Mouse (Mus musculus) lung, embryonic 15.5 days (tissue): ENCODE measurements at regions not wholly inside any gene's neighbourhood (a gene's known extent, or its start where the extent isn't known, plus 50 kb on each side); places are given as distances from the start of the nearest gene placed in this dataset.

ENCODE experiments used
- ATAC-seq: fragments of 200-750 bp; cut with Nextera tagmentation; 2 replicates; pipeline ENCODE4 v1.8.0; 2017; ENCODE audit warnings: moderate number of reproducible peaks, borderline replicate concordance; ENCODE audit not compliant: low FRiP score, low TSS enrichment; ENCODE audit errors: extremely low read depth
- H3K27ac ChIP-seq: fragments of 300-500 bp; sonication (generic); 2 replicates; pipeline ENCODE4 v1.5.1; 2015; ENCODE audit warnings: moderate library complexity, mild to moderate bottlenecking, inconsistent platforms
- H3K27me3 ChIP-seq: fragments of 300-500 bp; sonication (generic); 2 replicates; pipeline ENCODE4 v1.6.1; 2015; ENCODE audit warnings: inconsistent platforms
- H3K36me3 ChIP-seq: fragments of 300-500 bp; sonication (generic); 2 replicates; pipeline ENCODE4 v1.6.1; 2015; ENCODE audit warnings: inconsistent platforms
- H3K4me1 ChIP-seq: fragments of 300-500 bp; sonication (generic); 2 replicates; pipeline ENCODE4 v1.6.1; 2015; ENCODE audit warnings: inconsistent platforms
- H3K4me2 ChIP-seq: fragments of 300-500 bp; sonication (generic); 2 replicates; pipeline ENCODE4 v1.6.1; 2015; ENCODE audit warnings: inconsistent platforms, mild to moderate bottlenecking, moderate library complexity
- H3K4me3 ChIP-seq: fragments of 300-500 bp; sonication (generic); 2 replicates; pipeline ENCODE4 v1.5.1; 2015; ENCODE audit warnings: mild to moderate bottlenecking, inconsistent platforms
- H3K9ac ChIP-seq: fragments of 300-500 bp; sonication (generic); 2 replicates; pipeline ENCODE4 v1.6.1; 2015; ENCODE audit warnings: inconsistent platforms
- H3K9me3 ChIP-seq: fragments of 300-500 bp; sonication (generic); 2 replicates; pipeline ENCODE4 v1.6.1; 2016; ENCODE audit warnings: inconsistent platforms
- WGBS: fragments of 180-500 bp; shearing (Covaris S2); methylation state at CpG from one replicate; pipeline ENCODE4 v1.1.7; 2015; 5-methylcytosine and 5-hydroxymethylcytosine counted together

DNA sequence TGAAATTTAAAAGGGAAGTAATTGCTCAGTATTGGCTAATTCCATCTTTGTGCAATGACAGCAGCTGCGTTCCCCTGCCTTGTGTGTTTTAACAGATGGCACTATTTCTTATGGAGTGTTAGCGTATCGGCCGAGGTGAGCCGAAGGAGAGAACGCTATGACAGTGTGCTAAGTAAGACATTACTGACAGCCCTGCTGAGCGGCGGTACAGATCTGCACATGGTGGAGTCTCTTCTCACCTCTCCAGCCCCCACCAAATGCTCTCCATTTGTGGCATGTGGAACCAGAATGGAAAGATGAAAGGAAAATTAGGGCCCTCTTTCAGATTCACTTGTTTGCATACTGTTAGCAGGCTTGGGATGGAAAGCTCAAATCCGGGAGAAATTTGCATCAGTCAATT lies 291.5 kb downstream of the Rnf144b start:
- H3K27ac ChIP-seq = no peak overlapping the region
- H3K9ac ChIP-seq = no peak overlapping the region
- no peaks in the 10 kb centered on the region for H3K36me3 ChIP-seq
- no peaks in the 10 kb centered on the region for H3K4me1 ChIP-seq
- no peak for ATAC-seq
- no peak overlapping the region for H3K4me2 ChIP-seq
- H3K27me3 ChIP-seq = no peaks in the 10 kb centered on the region
- 65% methylated on average over 9 of the region's 9 CpGs for WGBS
- no peak overlapping the region for H3K4me3 ChIP-seq
- no peaks in the 10 kb centered on the region for H3K9me3 ChIP-seq

DNA sequence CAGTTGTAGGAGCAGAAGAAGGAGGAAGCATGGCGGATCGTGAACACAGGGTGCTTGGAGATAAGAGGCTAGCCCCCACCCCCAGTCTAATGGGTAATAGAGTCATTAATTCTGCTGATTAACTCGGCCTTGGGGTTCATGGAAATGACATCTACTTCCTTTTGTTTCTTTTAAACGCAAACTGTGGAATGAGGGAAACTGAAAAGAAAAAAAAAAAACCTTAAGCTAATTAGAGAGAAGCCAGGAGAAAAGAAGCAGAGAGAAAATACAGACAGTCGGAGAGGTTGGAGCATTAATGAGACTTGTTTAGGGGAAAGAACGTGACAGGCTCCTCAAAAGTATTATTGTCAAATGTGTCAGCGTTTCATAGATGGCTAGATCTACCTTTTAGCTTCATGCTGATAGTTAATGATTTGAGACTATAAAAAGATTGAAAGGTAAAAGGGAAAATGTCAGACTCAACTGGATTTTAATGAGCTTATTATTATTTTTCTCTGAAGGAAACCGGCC lies 307.5 kb downstream of the Rnf144b start:
- 45% methylated on average over 8 of the region's 8 CpGs for whole genome bisulfite sequencing
- Histone ChIP-seq H3K4me3 (no peak overlapping the region), H3K9me3 (no peaks in the 10 kb centered on the region), H3K4me1 (no peaks in the 10 kb centered on the region), H3K4me2 (no peak overlapping the region), H3K36me3 (no peaks in the 10 kb centered on the region), H3K9ac (no peak overlapping the region), H3K27me3 (no peaks in the 10 kb centered on the region), H3K27ac (no peak overlapping the region)
- no peak for ATAC-seq

DNA sequence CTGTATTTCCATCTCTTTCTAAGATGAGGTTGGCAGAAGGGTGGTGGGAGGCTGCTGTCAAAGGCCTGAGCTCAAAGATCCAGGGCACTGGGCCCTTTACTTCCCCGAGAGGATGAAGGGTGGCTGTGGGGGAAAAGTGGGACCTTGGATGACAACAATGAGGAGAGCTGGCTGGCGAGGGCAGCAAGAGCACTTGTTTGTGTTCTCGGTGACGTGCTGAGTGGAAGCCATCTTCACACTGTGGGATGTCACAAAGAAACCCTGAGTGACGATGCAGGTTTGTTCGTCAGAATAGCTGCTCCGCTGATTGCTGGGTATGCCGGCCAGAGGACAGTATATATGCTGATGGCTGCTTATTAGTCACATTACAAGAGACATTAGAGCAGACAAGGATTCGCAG lies 308.0 kb downstream of the Rnf144b start:
- Histone ChIP-seq H3K27me3 (no peaks in the 10 kb centered on the region), H3K9me3 (no peaks in the 10 kb centered on the region), H3K4me2 (no peak overlapping the region), H3K36me3 (no peaks in the 10 kb centered on the region), H3K4me1 (no peaks in the 10 kb centered on the region), H3K27ac (no peak overlapping the region), H3K4me3 (no peak overlapping the region), H3K9ac (no peak overlapping the region)
- ATAC-seq = no peak
- WGBS = 76% methylated on average over 9 of the region's 9 CpGs

DNA sequence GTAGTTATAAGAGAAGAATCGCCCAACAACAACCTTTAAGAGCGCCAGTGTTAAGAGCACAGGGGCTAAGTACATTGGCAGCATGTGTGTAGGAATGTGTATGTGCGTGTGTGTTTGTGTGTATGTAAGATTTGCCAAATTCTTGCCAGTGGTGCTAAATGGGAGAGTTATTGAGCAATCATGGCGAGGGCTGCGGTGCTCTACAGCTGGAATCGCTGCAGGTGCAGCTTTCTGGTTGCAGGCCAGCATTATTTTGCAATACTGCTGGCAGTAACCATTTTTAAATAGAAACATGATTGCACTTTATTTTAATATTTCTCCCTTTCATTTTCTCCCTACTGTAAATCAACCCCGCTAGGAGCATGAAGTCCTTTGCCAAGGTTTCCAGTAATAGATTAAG lies 313.2 kb downstream of the Rnf144b start:
- Histone ChIP-seq H3K4me2 (no peak overlapping the region), H3K36me3 (no peaks in the 10 kb centered on the region), H3K27me3 (no peaks in the 10 kb centered on the region), H3K9me3 (no peaks in the 10 kb centered on the region), H3K27ac (no peak overlapping the region), H3K4me3 (no peak overlapping the region), H3K9ac (no peak overlapping the region), H3K4me1 (no peaks in the 10 kb centered on the region)
- 68% methylated on average over 7 of the region's 7 CpGs for WGBS
- no peak for ATAC-seq

DNA sequence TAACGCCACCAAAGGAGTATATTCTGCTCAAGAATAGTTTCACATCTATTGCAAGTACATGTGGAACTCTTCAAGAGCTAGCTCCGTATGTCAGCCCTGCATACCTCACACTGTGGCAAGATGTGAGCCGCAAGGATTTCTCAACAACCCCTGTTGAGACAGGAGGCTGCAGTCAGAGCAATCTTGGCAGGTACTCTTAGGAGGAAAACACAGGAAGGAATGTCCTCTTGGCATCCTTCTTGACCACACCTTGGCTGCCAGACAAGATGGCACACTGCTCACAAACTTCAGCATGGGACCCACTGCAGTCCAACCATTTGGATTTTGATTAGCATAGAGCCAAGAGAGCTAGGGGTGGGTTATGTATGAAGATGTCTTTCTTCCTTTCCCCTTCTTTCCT lies 322.4 kb downstream of the Rnf144b start:
- no peaks in the 10 kb centered on the region for H3K27me3 ChIP-seq
- no peak for ATAC-seq
- WGBS = 68% methylated on average over 3 of the region's 3 CpGs

DNA sequence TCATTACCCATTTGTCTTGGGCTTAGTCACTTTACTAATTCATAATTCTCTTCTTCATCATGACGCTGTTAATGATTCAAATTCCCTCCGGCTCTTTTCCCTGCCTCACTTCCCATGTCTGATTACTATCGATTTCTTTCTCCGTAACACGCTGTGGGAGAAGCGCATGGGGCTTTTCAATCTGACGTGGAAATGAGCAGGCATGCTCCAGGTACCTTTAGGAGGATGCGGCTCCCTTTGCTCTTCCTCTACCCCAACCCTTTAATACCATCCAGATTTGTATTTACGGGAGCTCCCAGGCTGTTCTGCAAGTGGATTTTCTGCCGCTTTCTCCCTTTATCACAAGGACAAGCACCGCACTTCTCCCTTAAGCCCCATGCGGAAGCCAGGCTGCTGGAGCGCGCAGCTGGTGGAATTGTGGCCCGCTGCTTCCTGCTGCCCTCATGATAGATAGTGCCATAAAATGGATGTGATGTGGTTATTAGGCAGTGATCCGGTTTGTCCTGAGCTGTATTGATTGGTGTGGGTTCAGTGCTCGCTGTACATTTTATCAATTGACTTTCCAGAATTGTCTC lies 329.8 kb downstream of the Rnf144b start:
- ATAC-seq = no peak
- no peaks in the 10 kb centered on the region for H3K27me3 ChIP-seq
- no peak overlapping the region for H3K27ac ChIP-seq
- no peak overlapping the region for H3K4me2 ChIP-seq
- no peak overlapping the region for H3K9ac ChIP-seq
- H3K9me3 ChIP-seq = no peaks in the 10 kb centered on the region
- no peaks in the 10 kb centered on the region for H3K36me3 ChIP-seq
- WGBS = 80% methylated on average over 17 of the region's 17 CpGs
- no peak overlapping the region for H3K4me3 ChIP-seq
- no peaks in the 10 kb centered on the region for H3K4me1 ChIP-seq

More for the DNA sequence above, 322.4 kb downstream of the Rnf144b start:
- Histone ChIP-seq H3K4me2 (no peak overlapping the region), H3K4me3 (no peak overlapping the region), H3K9ac (no peak overlapping the region), H3K27ac (no peak overlapping the region), H3K36me3 (no peaks in the 10 kb centered on the region), H3K4me1 (no peaks in the 10 kb centered on the region), H3K9me3 (no peaks in the 10 kb centered on the region)

DNA sequence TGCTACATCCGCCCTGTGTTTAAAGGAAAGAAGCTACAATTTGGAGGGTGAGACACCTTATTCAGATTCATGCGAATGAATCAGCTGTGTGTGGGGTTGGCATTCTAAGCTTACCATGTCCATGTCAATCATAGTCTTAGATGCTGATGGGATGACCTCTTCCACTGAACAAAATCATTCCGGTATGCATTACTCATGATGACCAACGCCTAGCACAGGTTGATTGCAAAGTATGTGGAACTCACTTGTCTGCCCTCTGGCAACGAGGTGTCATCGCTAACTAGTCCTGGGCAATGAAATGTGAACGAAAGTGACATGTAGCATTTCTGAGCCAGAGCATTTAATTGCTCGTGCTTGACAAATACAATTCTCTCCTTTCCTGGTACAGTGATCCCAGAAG lies 339.7 kb downstream of the Rnf144b start:
- 89% methylated on average over 8 of the region's 8 CpGs for WGBS
- H3K4me2 ChIP-seq = no peak overlapping the region
- no peak for ATAC-seq

DNA sequence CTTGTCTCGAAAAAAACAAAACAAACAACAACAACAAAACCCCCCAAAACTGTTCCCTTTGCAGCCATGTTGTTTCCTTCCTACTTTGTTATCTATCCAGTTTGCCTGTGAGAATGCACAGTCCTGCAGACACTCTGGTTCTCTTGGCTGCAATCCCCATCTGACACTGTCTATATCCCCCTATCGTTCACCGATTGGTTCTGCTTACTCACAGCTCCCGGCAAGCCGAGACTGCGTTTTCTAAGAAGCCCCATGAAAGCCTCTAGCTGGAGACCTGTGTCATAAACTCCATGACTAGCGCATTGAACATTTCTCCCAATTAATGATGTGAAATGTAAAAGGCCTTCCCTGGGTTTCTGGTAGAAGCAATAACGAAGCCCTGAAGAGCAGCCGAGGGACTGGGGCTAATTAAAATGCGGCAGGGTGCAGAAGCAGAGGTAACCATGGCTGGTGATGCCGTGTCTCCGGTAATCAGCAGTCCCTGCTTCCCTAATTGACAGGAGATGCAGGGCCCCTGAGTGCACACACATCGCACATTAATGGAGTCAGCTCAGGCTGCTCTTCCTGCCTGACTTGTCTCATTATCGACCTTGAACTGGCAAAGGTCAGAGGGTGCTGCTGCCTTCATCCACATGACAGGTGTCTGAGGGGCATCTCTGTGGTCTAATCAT lies 349.2 kb downstream of the Rnf144b start:
- no peak overlapping the region for H3K9ac ChIP-seq
- 72% methylated on average over 14 of the region's 14 CpGs for WGBS
- no peak for ATAC-seq

More for the DNA sequence above, 339.7 kb downstream of the Rnf144b start:
- Histone ChIP-seq H3K27me3 (no peaks in the 10 kb centered on the region), H3K9me3 (no peaks in the 10 kb centered on the region), H3K9ac (no peak overlapping the region), H3K36me3 (no peaks in the 10 kb centered on the region), H3K27ac (no peak overlapping the region), H3K4me3 (no peak overlapping the region), H3K4me1 (no peaks in the 10 kb centered on the region)

DNA sequence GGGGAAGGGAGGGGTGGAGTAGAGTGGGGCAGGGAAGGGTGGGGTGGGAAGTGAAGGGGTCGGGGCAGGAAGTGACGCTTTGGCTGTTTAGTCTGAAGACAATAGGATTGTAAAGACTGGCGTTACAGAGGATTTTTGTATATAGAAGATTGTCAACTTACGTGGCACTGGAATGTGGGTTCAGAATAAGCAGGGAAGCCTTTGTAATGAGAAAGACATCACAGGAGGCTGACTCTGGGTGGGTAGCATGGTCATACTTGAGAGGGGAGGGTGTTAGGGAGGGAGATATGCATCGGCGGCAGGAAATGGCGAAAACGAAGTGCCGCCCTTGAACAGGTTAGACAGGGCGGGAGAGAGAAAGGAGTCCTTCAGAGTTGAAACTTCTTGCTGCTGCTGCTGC lies 357.7 kb downstream of the Rnf144b start:
- H3K27me3 ChIP-seq = no peaks in the 10 kb centered on the region
- H3K9ac ChIP-seq = no peak overlapping the region
- peak; percentile 55 for ATAC-seq
- peak overlapping the region; percentile 22; the same call in 1 of the 2 replicates for H3K27ac ChIP-seq
- no peaks in the 10 kb centered on the region for H3K4me1 ChIP-seq
- no peaks in the 10 kb centered on the region for H3K9me3 ChIP-seq
- WGBS = 43% methylated on average over 10 of the region's 10 CpGs
- no peaks in the 10 kb centered on the region for H3K36me3 ChIP-seq
- H3K4me2 ChIP-seq = peak overlapping the region; percentile 16; the same call in 1 of the 2 replicates
- H3K4me3 ChIP-seq = no peak overlapping the region

More for the DNA sequence above, 349.2 kb downstream of the Rnf144b start:
- Histone ChIP-seq H3K4me1 (no peaks in the 10 kb centered on the region), H3K27me3 (no peaks in the 10 kb centered on the region), H3K4me2 (no peak overlapping the region), H3K4me3 (no peak overlapping the region), H3K36me3 (no peaks in the 10 kb centered on the region), H3K9me3 (no peaks in the 10 kb centered on the region), H3K27ac (no peak overlapping the region)

DNA sequence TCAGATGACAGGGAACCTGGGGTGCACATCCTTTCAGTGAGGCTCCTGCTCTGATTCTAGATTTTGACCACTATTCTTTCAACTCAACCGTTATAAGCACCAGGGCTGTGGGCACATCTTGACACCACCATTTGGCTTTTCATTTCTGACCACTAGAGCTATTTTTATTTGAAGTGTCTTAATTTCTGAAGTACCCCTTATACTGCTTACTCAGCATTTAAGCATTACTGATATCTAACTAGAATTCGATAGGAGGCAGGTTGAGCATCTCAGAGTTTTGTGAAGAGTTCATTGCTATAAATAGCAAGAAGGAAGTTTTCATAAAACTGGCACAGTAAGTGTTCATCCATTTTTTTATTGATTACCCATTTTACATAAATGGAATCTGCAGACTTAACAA lies 362.4 kb downstream of the Rnf144b start:
- H3K4me2 ChIP-seq = no peak overlapping the region
- 70% methylated on average over 2 of the region's 2 CpGs for WGBS
- ATAC-seq = no peak

DNA sequence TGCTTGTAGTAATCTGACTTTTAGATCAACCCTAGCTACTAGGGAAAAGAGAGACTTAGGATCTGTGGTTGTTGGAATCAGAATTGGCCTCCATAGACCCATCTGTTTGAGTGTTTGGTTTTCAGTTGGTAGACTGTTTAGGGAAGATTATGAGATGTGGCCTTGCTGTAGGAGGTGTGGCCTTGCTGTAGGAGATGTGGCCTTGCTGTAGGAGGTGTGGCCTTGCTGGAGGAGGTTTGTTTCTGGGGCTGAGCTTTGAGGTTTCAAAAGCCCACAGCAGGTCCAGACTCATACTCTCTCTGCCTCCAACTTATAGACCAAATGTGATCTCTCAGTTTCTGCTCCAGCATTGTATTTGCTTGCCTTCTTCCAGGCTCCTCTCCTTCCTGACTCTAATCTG lies 363.7 kb downstream of the Rnf144b start:
- Histone ChIP-seq H3K36me3 (no peaks in the 10 kb centered on the region), H3K27me3 (no peaks in the 10 kb centered on the region), H3K9ac (no peak overlapping the region), H3K9me3 (no peaks in the 10 kb centered on the region), H3K4me1 (no peaks in the 10 kb centered on the region), H3K27ac (no peak overlapping the region), H3K4me2 (no peak overlapping the region), H3K4me3 (no peak overlapping the region)
- no peak for ATAC-seq

More for the DNA sequence above, 362.4 kb downstream of the Rnf144b start:
- Histone ChIP-seq H3K27ac (no peak overlapping the region), H3K4me1 (no peaks in the 10 kb centered on the region), H3K36me3 (no peaks in the 10 kb centered on the region), H3K9ac (no peak overlapping the region), H3K9me3 (no peaks in the 10 kb centered on the region), H3K27me3 (no peaks in the 10 kb centered on the region), H3K4me3 (no peak overlapping the region)

DNA sequence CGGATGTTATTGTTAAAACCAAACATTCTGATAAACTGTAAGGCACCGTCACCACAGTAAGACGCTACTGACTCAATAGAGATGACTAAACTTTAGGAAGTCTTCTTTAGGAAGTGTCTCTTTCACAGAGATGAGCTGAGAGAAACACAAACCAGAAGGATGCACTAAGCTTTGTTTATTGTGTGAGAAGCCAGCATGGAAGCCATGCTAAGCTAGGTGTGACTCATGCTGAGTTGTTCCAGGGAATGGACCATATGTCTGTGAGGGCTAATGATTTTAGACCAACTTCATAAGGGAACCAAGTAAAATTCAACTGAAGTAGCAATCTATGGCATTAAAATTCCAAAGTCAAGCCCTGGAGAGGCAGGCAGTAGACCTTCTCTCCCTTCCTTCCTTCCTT lies 364.2 kb downstream of the Rnf144b start:
- Histone ChIP-seq H3K9ac (no peak overlapping the region), H3K4me2 (no peak overlapping the region), H3K27me3 (no peaks in the 10 kb centered on the region), H3K36me3 (no peaks in the 10 kb centered on the region), H3K4me3 (no peak overlapping the region), H3K27ac (no peak overlapping the region), H3K4me1 (no peaks in the 10 kb centered on the region), H3K9me3 (no peaks in the 10 kb centered on the region)
- no peak for ATAC-seq
- 68% methylated on average over 3 of the region's 3 CpGs for WGBS
